Mouse (Mus musculus) limb, embryonic 13.5 days (tissue): ENCODE data around the gene Ccdc106. TPM values are rescaled to one million over a fixed set of nuclear protein-coding genes. Genes with fewer than 3 reads are reported as not detected.

Experiments used
- ATAC-seq: fragments of 200-750 bp; cut with Nextera tagmentation; 2 replicates; pipeline ENCODE4 v1.8.0; 2017; ENCODE audit warnings: low read depth, moderate number of reproducible peaks, moderate TSS enrichment; ENCODE audit not compliant: low FRiP score
- H3K27ac ChIP-seq: fragments of 300-500 bp; sonication (generic); 2 replicates; pipeline ENCODE4 v1.5.1; 2015; ENCODE audit warnings: inconsistent platforms, mild to moderate bottlenecking, moderate library complexity
- H3K27me3 ChIP-seq: fragments of 300-500 bp; sonication (generic); 2 replicates; pipeline ENCODE4 v1.6.1; 2015; ENCODE audit warnings: mild to moderate bottlenecking, inconsistent platforms
- H3K36me3 ChIP-seq: fragments of 300-500 bp; sonication (generic); 2 replicates; pipeline ENCODE4 v1.6.1; 2015; ENCODE audit warnings: inconsistent platforms, mild to moderate bottlenecking, moderate library complexity
- H3K4me1 ChIP-seq: fragments of 300-500 bp; sonication (generic); 2 replicates; pipeline ENCODE4 v1.6.1; 2015; ENCODE audit warnings: inconsistent platforms
- H3K4me2 ChIP-seq: fragments of 300-500 bp; sonication (generic); replicated peaks from 2 replicates; pipeline ENCODE4 v1.6.1; 2015; ENCODE audit warnings: inconsistent platforms, mild to moderate bottlenecking, moderate library complexity
- H3K4me3 ChIP-seq: fragments of 300-500 bp; sonication (generic); 2 replicates; pipeline ENCODE4 v1.5.1; 2015; ENCODE audit warnings: moderate library complexity, mild to moderate bottlenecking, inconsistent platforms
- H3K9ac ChIP-seq: fragments of 300-500 bp; sonication (generic); 2 replicates; pipeline ENCODE4 v1.6.1; 2015; ENCODE audit warnings: mild to moderate bottlenecking, inconsistent platforms
- H3K9me3 ChIP-seq: fragments of 300-500 bp; sonication (generic); 2 replicates; pipeline ENCODE4 v1.6.1; 2016; ENCODE audit warnings: inconsistent platforms
- WGBS: fragments of 180-500 bp; shearing (Covaris S2); methylation state at CpG from one replicate; pipeline ENCODE4 v1.1.7; 2015; 5-methylcytosine and 5-hydroxymethylcytosine counted together
- polyA plus RNA-seq: library from polyadenylated mRNA; unstranded; fragments of >200 nt; fragmentation: Nextera tagmentation; extraction: Ambion mirVana; gene quantifications from 2 replicates; pipeline ENCODE4 v1.2.1, GENCODE M21; 2015

Ccdc106 gene
- polyA plus RNA-seq, 1 experiment from 2014 or later: 44.9 TPM

DNA sequence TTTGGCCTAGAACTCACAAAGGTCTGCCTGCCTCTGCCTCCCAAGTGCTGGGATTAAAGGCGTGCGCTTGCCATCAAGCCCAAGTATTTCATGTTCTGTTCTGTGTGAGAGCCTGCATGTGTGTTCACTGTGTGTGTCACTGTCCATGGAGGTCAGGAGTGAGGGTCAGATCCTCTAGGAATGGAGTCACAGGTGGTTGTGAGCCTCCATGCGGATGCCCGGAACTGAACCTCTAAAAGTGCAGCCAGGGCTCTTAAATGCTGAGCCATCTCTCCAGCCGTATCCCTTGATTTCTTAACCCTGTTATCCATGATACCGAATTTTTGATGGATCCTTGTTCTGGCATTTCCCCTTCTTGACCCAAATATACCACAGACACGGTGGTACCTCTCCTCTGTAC lies 16.7 kb downstream of the Ccdc106 start:
- no peak overlapping the region for H3K4me2 ChIP-seq
- H3K9me3 ChIP-seq: peaks cover 35% of the 10 kb centered on the region
- no peak overlapping the region for H3K4me3 ChIP-seq
- WGBS: 93% methylated on average over 7 of the region's 7 CpGs
- peaks cover 62% of the 10 kb centered on the region for H3K36me3 ChIP-seq
- H3K4me1 ChIP-seq: 0 out of 2 replicates have a peak, but pooled peaks cover 2% of the 10 kb centered on the region
- no peak overlapping the region for H3K27ac ChIP-seq
- no peak for ATAC-seq
- H3K9ac ChIP-seq: no peak overlapping the region
- H3K27me3 ChIP-seq: no peaks in the 10 kb centered on the region

DNA sequence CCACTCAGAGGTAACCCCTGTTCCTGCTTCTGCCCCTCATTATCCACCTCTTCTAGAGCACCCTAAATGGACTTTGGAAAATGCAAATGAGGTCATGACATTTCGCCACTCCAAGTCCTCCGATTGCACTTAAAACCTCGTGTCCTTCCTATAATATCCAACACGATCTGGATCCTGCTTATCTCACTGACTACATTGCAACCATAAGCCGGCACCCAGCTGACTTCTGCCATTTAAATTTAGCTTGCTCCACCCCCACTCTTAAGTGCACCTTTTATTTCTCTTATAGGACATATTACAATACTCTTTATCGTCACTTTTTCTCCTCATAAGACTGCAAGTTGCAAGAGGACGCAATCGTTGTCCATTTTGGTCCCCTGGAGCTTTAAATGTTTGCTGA lies 17.1 kb downstream of the Ccdc106 start:
- H3K4me2 ChIP-seq: peak overlapping the region; percentile 65
- WGBS: 91% methylated on average over 8 of the region's 8 CpGs
- peak overlapping the region; percentile 75; the same call in 1 of the 2 replicates for H3K9ac ChIP-seq
- peak overlapping the region; percentile 92 for H3K27ac ChIP-seq
- H3K9me3 ChIP-seq: peaks cover 31% of the 10 kb centered on the region
- H3K4me3 ChIP-seq: peak overlapping the region; percentile 58
- H3K36me3 ChIP-seq: peaks cover 58% of the 10 kb centered on the region
- no peaks in the 10 kb centered on the region for H3K27me3 ChIP-seq
- H3K4me1 ChIP-seq: 0 out of 2 replicates have a peak, but pooled peaks cover 2% of the 10 kb centered on the region
- no peak for ATAC-seq

DNA sequence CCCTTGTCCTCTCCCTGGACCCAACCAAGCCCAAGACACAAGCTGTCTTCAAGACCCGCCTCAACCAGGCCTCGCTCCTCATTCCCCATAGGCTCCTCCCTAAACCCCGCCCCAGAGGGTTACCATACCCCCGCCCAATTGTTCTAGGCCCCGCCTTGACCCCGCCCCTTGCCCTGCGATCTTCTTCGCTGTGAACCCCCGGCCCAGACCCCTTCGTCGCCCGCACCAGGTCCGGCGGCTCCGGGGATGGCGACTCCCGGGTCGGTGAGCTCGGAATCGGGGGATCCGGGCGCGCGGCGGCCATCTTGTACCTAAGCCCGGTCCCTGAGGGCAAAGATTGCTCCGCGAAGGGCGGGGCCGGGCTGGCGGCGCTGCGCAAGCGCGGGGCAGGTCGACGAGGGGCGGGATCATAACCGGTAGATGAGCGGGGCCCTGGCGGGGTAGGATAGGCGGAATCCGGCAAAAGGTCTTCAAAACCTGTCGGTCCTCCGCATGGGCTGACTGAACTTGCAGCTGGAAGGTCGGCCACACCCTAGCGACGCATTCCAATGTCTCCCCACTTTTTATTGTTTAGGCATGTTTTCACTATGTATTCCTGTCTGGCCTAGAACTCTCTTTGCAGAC lies 17.9 kb downstream of the Ccdc106 start, which contains the start of gene Zfp784:
TSS of gene Zfp784 (minus strand) at position 338 of the 624 bp plus-strand sequence.
- peak; percentile 96 for ATAC-seq
- Histone ChIP-seq H3K27me3 (no peaks in the 10 kb centered on the region), H3K9me3 (peaks cover 23% of the 10 kb centered on the region), H3K4me2 (peak within 1 kb of the TSS; percentile 65), H3K9ac (peak within 1 kb of the TSS; percentile 75), H3K36me3 (peaks cover 50% of the 10 kb centered on the region), H3K4me3 (peak within 1 kb of the TSS; percentile 58), H3K27ac (peak within 1 kb of the TSS; percentile 92), H3K4me1 (0 out of 2 replicates have a peak, but pooled peaks cover 2% of the 10 kb centered on the region)
- WGBS: 1% methylated on average over 47 of the region's 48 CpGs

DNA sequence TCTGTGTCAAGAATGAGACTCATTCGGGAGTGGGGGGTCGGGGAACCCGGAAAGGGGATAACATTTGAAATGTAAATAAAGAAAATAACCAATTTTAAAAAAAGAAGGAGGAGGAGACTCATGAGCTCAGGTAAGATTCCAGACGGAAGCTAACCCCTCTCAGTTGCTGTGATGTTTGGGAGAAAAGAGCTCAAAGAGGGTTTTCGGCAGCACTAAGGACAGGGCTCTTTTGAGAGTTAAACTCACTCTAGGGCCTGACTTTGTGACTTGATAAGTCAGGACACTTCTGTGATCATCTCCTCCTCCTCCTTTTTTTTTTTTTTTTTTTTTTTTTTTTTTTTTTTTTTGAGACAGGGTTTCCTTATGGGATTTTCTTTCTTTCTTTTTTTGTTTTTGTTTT lies 18.6 kb downstream of the Ccdc106 start:
- Histone ChIP-seq H3K4me2 (peak overlapping the region; percentile 65), H3K27ac (peak overlapping the region; percentile 92), H3K27me3 (no peaks in the 10 kb centered on the region), H3K4me3 (peak overlapping the region; percentile 58), H3K36me3 (peaks cover 43% of the 10 kb centered on the region), H3K9ac (peak overlapping the region; percentile 75), H3K4me1 (0 out of 2 replicates have a peak, but pooled peaks cover 2% of the 10 kb centered on the region), H3K9me3 (peaks cover 18% of the 10 kb centered on the region)
- no peak for ATAC-seq
- 39% methylated on average over 5 of the region's 5 CpGs for WGBS

DNA sequence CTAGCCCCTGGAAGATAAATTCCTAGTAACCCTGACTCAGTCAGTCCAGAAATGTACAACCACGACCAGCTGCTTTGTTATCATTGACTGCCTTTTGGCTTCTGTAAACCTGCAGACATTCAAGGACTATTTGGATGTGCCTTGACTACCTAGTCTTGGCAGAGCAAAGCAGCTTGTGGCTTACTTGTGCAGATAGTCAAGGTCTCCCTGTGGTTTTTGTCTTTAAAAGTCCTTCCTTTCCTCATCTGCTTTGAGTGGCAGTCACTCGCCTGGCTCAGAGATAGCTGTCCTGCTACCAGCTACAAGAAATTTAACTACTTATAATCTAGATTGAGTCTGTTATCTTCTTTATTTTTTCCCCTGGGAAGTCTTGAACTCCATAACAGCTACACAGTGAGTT lies 24.6 kb downstream of the Ccdc106 start:
- Histone ChIP-seq H3K4me2 (no peak overlapping the region), H3K9me3 (no peaks in the 10 kb centered on the region), H3K9ac (no peak overlapping the region), H3K4me1 (no peaks in the 10 kb centered on the region), H3K36me3 (peaks cover 11% of the 10 kb centered on the region; the same call in 1 of the 2 replicates), H3K27me3 (no peaks in the 10 kb centered on the region), H3K27ac (no peak overlapping the region), H3K4me3 (no peak overlapping the region)
- ATAC-seq: no peak
- 77% methylated on average over 2 of the region's 2 CpGs for WGBS

DNA sequence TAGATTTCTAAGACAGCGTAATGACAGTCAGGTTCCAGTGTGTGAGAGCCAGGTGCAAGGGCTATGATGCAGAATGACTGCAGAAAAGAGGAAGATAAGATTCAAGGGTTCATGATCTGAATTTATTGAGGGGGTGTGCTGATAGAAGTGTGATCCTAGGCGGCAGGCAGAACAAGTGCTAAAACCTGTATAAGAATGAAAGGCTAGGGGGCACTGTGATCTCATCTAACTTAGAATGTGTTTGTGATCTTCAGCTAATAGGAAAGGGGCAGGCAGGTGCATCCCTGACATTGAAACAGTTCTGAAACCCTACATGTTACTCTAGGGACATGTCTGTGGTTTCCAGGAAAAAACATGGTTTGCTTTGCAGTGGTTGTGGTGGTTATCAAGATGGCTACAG lies 25.8 kb downstream of the Ccdc106 start:
- H3K27me3 ChIP-seq: no peaks in the 10 kb centered on the region
- no peak overlapping the region for H3K9ac ChIP-seq
- ATAC-seq: no peak
- peaks cover 6% of the 10 kb centered on the region; the same call in 1 of the 2 replicates for H3K36me3 ChIP-seq
- no peaks in the 10 kb centered on the region for H3K9me3 ChIP-seq
- no peak overlapping the region for H3K4me2 ChIP-seq
- peaks cover 8% of the 10 kb centered on the region for H3K4me1 ChIP-seq
- no peak overlapping the region for H3K4me3 ChIP-seq
- 76% methylated on average over 2 of the region's 2 CpGs for WGBS
- H3K27ac ChIP-seq: no peak overlapping the region

DNA sequence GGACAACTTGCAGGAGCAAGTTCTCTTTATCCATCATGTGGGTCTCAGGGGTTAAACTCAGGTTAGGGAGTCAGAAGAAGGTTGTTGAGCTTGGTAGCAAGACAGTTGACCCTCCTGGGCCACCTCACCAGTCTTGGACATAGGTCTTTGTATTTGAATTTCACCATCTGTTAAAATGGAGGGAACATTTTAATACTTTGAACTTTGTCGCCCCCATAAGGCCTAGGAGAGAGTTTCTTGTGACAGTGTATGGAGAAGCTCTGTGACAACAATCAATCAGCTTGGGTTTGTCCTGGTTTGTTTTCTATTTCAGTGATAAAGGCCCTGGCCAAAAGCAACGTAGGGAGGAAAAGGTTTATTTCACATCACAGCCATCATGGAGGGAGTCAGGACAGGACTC lies 27.0 kb downstream of the Ccdc106 start:
- Histone ChIP-seq H3K4me1 (peaks cover 14% of the 10 kb centered on the region), H3K36me3 (no peaks in the 10 kb centered on the region), H3K9me3 (no peaks in the 10 kb centered on the region), H3K9ac (no peak overlapping the region), H3K27me3 (peaks cover 2% of the 10 kb centered on the region), H3K27ac (no peak overlapping the region), H3K4me2 (no peak overlapping the region), H3K4me3 (no peak overlapping the region)
- ATAC-seq: no peak
- 35% methylated on average over 2 of the region's 2 CpGs for WGBS

DNA sequence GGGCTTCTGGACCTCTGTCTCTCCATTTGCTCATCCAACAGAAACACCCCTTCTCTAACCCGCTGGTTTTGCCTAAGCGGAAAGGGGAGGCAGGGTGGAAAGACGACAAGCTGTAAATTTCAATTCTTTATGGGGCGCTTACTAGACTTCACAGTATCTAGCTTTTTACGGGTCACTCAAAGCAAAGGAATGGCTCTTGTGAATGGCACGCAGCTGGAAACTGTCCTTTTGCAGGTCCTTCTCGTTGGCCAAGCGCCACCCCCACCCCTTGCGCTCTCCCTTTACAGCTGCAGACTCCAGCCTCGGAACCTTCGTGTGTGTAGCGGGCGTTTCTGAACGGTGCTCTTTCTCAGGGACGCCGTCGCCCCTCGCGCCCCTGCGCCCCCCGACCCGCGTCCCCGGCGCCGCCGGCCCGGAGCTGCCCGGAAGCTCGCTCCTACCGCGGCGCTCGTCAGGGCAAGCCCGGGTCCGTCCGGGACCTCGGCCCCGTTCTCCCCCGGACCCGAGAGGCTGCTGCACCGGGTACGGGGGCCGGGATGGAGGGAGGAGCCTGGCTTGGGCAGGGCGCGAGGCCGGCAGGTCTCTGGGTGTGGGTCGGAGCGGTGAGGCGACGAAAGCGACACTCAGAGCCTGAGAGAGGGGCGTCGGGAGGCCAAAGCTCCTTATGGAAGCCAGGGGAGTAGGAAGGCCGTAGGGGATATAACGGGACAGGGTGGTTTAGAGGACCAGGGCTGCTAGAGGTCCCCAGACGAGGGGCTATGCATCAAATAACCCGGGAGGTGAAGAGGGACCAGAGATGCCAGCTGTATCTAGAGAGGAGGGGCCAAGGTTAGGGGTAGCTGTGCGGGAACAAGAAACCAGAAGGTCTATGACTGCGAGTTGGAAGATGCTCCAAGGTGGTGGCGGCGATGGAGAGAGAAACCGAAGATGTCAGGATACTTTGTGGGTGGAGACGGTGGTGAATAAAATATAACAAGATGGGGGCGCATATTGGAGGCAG lies 31.1 kb downstream of the Ccdc106 start, which contains the start of gene Zfp580:
TSS of gene Zfp580 (plus strand) at position 346 of the 1,000 bp plus-strand sequence.
- H3K9ac ChIP-seq: peak within 1 kb of the TSS; percentile 88
- peaks cover 42% of the 10 kb centered on the region for H3K4me1 ChIP-seq
- H3K27ac ChIP-seq: peak within 1 kb of the TSS; percentile 63
- peak within 1 kb of the TSS; percentile 89 for H3K4me2 ChIP-seq
- ATAC-seq: peak; percentile 65
- peak within 1 kb of the TSS; percentile 73 for H3K4me3 ChIP-seq
- H3K9me3 ChIP-seq: no peaks in the 10 kb centered on the region
- no peaks in the 10 kb centered on the region for H3K36me3 ChIP-seq
- peaks cover 42% of the 10 kb centered on the region for H3K27me3 ChIP-seq
- WGBS: under 1% methylated on average over 65 of the region's 65 CpGs

DNA sequence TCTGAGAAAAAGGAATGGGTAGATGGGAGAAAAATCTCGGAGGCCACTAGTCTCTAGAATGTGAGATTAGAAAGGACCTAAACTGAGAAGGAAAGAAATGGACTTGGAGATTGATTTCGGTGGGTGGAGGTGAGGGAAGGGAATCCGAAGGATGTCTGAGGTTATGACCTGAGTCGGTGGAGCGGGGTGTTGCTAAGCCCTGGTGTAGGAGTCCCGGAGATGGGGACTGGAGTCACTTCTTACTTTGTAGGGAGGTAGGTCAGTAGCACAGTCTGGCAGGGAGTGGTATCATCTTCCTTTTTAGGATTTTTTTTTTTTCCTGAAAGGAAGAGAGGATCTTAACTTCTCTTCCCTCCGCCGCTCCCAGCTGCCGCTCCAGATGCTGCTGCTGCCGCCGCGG lies 32.1 kb downstream of the Ccdc106 start:
- WGBS: 5% methylated on average over 12 of the region's 12 CpGs
- Histone ChIP-seq H3K4me1 (peaks cover 47% of the 10 kb centered on the region), H3K27me3 (peaks cover 50% of the 10 kb centered on the region), H3K9ac (peak overlapping the region; percentile 88), H3K36me3 (no peaks in the 10 kb centered on the region), H3K4me3 (peak overlapping the region; percentile 73), H3K4me2 (peak overlapping the region; percentile 89), H3K9me3 (no peaks in the 10 kb centered on the region), H3K27ac (no peak overlapping the region)
- ATAC-seq: no peak

DNA sequence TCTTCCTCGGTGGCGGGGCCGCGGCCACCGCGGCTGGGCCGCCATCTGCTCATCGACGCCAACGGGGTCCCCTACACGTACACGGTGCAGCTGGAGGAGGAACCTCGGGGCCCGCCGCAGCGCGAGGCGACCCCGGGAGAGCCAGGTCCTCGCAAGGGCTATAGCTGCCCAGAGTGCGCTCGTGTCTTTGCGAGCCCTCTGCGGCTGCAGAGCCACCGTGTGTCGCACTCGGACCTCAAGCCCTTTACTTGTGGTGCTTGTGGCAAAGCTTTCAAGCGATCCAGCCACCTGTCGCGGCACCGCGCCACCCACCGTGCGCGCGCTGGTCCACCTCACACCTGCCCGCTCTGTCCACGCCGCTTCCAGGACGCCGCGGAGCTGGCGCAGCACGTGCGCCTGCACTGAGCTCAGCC lies 32.6 kb downstream of the Ccdc106 start:
- Histone ChIP-seq H3K27me3 (peaks cover 55% of the 10 kb centered on the region), H3K4me2 (peak overlapping the region; percentile 89), H3K36me3 (no peaks in the 10 kb centered on the region), H3K4me3 (peak overlapping the region; percentile 73), H3K9ac (peak overlapping the region; percentile 88), H3K9me3 (no peaks in the 10 kb centered on the region), H3K27ac (no peak overlapping the region), H3K4me1 (peaks cover 52% of the 10 kb centered on the region)
- WGBS: 3% methylated on average over 45 of the region's 45 CpGs
- no peak for ATAC-seq

DNA sequence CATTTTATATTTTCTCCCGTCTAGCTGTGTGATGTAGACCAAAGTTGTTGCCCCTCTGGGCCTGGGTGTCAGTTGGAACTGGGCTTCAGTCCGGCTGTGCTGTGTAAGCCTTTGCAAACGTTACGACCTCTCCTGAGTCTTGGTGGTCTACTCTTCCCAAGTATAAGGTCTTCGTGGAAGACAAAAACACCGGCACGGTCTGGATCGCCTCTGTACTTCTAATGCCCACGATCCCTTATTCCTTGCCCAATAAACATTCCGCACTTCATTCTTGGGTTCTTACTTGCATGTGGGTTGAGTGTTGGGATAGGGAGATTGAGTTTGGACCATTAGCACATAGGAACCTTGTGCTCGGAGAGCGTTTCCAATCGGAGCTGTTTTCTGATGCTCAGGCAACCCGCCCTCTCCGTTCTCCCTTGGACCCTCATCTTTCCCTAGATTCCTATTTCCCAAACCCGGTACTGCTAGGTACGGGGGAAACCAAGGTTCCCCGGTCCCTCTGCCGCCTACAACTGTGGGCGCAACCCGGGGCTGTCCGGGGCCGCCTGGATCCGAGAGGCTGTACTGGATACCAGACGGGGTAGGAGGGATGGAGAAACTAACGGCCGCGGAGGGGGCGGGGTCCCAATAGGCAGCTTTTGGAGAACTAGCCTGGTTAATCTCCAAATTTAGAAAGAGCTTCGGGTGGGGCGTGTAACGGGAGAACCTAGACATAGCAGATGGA lies 33.3 kb downstream of the Ccdc106 start:
- H3K9me3 ChIP-seq: no peaks in the 10 kb centered on the region
- peak overlapping the region; percentile 73 for H3K4me3 ChIP-seq
- peaks cover 61% of the 10 kb centered on the region for H3K27me3 ChIP-seq
- 9% methylated on average over 32 of the region's 32 CpGs for WGBS
- H3K9ac ChIP-seq: peak overlapping the region; percentile 66
- H3K36me3 ChIP-seq: no peaks in the 10 kb centered on the region
- peaks cover 55% of the 10 kb centered on the region for H3K4me1 ChIP-seq
- peak overlapping the region; percentile 89 for H3K4me2 ChIP-seq
- no peak for ATAC-seq
- H3K27ac ChIP-seq: no peak overlapping the region
